Mouse (Mus musculus) cerebellum, postnatal 36 days (tissue): ENCODE measurements around the gene Spata48.
A peak's percentile ranks its signal among the peaks of the same experiment; 100 is the strongest.

Source experiments
- DNase-seq, 2 experiments: peaks; one replicate each; pipeline ENCODE4 v3.0.0; 2021 to 2022; ENCODE audit warnings: mixed read lengths in 2 of 2

The Spata48 gene

DNA sequence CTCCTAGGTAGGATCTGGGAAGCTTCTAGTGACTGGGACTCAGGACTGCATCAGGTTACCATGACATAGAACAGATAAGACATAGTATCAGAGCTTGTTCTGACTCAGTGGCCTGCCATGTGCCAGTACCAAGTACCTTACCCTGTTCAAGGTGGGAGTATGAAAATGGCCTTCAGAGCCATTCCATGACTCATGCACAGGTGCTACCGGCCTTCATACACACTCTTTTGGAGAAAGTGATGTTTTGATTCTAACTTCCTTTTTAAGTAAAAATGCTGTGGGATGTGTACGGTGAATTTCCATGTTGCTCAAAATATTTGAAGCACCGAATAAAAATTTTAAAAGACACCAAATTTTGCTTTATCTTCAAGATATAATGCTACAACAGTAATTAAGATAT, 84.1 kb downstream of the Spata48 start:
- no peak for DNase-seq

DNA sequence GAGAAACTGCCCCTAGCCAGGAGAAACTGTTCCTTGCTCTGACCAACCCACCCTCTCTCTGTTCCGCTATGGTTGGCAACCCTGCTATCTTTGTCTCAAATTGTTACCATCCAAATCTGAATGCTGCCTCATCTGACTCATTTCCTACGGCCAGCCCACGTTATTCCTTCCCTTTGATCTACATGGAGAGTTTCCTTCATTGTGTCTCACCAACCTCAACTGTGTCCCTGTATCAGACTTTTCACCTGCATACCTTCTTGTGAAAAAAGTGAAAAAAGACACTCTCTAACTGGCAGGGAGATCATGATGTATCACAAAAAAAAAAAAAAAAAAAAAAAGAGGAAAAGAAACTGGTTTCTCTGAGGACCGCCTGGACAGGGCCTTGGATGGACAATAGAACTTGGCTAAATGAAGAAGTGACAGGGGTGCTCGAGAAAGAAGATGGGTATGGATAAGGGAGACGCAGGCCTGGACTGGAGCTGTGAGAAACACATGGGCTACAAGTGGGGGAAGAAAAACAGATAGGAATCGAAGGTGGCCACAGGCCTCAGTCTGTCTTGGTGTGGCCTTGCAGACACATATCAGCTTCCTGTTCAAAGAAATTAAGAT, 85.1 kb downstream of the Spata48 start:
- no peak for DNase-seq

DNA sequence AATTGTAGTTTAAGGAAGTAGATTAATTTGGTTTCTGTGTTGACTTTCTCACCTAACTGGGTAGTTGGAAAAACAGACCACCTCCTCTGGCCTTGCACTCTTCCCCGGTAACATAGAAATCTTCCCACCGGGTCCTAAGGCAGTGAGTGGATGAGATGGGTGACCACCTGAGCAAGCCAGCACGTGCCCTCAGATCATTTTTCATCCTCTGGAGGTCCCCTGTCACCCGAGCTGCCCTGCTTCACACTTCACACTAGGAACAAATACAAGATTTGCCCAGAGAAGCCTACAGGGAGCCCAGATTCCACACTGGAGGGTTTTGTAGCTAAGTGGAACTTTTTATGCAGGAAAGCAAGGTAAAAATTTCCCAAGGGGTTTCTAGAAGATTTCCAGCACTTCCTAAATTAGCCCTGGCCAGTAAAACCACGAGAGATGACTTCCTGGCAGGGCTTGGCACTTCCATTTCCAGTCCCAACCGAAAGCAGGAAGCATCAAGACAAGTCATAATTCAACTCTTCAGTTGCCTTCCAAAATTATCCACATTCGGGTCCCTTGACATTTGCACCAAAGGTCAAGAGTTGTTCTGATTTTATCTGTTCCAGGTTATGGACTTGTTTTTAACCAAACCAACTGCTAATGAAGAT, 85.8 kb downstream of the Spata48 start:
- DNase-seq, result no peak

DNA sequence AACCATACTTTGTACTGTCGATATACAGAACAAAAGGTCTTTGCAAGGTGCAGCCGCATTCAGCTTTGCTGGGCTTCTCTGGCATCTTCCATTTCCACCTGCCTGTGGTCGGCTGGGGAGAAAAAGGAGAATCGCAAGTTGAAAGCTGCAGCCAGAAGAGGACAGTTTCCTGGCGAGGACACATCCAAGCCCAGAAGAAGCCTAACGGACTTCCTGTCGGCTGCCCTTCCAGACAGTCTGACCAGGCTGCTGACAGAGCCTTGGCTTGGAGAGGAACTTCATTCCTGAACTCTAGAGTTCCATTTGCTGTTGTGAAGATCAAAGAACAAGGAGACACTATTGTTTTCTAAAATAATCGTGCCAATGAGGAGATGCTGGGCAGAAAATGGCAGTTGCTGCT, 93.7 kb downstream of the Spata48 start:
- DNase-seq, result no peak

DNA sequence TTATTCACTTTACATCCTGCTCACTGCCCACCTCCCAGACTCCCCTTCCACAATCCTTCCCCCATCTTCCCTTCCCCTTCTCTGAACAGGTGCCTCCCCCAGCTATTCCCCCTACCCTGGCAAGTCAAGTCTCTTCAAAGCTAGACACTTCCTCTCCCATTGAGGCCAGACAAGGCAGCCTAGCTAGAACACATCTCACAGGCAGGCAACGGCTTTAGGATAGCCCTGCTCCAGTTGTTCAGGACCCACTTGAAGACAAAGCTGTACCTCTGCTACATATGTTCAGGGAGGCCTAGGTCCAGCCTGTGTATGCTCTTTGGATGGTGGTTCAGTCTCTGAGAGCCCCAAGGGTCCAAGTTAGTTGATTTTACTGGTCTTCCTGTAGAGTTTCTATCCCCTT, 94.3 kb downstream of the Spata48 start:
- no peak for DNase-seq

DNA sequence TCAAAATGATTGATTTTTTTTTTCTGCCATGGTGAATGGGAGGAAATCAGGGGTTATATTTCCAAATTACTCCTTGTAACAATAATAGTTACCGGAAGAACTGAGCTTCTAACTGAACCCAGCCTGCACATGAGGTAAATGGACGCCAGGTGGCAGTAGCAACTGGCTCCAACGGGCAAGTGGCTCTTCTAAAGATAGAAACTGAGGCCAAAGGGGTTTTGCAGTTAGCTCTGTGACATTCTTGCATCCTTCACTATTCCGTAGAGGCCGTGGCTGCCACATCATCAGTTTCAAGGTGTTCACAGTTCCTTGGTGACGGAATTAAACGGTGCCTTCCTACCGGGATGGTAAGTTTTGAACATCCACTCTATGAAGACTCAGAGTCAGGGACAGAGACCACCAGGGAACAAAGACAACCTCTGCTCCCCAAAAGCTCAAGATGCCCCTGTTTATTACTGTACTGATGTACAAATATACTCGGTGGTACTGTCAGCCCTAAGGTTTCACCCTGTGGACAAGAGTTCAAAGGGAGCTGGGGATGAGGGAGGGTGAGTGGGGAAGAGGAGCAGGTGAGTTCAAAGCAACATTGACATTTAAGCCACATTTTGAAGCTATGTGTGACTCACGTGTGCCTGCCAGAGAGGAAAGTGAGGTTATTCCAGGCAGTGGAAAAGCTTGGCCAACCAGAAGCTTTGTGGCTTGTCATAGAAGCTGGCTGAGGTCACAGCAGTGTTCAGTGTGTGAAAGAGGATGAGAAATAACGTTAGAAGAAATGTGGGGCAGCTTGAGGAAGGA, 95.5 kb downstream of the Spata48 start:
- DNase-seq, result peak; percentile 12 to 17

DNA sequence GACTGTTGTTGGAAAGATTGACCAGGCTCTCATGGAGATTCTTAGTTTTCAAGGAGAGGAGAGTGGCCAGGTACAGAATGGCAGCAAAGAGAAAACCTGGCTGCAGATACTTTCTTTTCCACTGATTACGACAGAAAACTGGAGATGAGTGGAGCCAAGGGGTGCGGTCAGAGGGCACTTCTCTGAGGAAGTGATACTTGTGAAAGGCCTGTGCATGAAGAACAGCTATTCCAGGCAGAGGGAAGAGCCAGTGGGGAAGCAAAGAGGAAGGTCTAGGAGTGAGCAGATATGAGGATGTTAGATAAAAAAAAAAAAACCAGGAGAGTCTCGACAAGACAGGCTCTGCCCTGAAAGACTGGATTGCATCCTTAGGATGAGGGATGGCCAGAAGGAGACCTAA, 96.8 kb downstream of the Spata48 start:
- DNase-seq, result no peak

DNA sequence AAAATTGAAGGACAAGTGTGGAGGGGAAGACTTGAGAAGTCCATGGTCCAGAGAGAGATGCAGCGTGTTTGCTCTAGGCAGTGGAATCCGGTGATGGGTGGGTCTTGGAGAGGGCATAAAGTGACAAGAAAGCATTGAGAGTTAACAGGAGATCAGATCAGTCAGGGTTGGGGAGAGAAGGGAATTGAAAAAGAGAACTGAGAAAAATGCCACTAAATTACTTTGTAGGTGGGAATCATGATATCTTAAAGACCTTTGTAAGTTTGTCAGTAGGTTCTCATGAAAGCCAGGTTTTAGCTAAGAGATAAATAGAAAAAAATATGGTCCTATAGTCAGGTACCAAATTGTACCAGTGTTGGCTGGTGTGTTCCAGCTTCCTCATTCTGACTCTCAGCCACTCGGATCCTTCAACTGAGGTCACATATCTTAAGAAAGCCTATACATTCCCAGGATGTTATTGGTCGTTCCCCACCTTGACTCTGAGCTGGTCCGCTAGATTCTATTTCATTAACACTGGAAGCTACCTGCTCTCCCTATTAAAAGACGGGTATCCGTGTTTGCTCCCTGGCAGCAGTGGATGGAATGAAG, 97.3 kb downstream of the Spata48 start:
- no peak for DNase-seq

DNA sequence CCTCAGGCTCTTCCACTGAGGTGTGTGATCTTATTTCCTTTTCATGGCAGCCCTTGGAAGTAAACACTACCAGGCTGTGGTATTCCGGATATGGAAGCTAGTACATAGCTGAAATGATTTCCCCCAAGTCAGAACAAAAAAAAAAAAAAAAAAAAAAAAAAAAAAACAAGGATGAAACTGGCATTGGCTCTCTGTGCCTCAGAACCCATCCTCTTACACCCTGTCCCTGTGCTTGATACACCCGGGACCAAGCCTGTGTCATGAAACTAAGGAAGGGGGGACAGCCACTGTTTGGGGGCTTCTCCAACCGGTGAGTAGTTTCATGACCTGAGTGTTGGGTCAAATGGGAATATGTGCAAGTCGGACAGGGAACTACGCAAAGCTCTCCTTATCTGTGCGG, 99.2 kb downstream of the Spata48 start:
- DNase-seq, result no peak

DNA sequence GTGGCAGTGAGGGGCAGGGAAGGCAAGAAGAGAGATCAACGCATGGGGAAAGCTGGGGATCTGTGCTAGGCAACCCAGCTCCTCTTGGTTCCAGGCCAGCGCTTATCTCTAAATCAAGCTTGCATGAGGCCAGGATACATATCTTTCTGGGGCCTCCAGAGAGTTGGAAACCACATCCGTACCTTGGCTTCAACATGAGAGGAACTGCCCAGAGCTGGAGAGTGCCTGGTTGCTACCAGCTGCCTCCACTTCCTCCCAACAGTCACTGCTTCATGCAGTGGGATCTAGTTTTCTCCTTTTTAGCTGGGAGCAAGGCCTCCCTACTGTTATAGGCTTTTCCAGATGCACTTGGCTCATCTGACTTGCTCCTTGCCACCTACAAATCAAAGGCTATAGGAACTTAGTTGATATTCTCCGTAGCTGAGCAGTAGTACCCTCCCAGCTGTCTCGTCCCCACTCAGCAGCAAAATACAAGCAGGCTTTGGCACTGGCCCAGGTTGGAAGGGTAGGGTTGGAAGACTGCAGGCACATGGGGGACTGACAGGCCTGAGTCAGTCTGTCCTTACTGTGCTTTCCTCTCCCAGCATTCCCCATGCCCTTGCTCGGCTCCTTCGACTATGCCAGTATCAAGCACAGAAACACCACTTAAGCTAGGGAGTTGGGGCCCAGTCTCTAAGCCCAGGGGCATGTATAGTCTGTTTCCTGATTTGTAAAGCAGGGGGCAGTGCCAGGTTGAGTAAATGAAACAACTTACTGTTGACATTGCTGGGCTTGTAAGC, 102.6 kb downstream of the Spata48 start:
- no peak for DNase-seq
